Mouse (Mus musculus): ENCODE data around the gene Afdn.

GRCm38 (mm10) chr17:13726832-13727355, 33.4 kb upstream of the Afdn start:
- no peak for TF ChIP-seq HCFC1 (IDR thresholded peaks at IDR 0.05; ENCODE audit: borderline replicate concordance, insufficient read depth, low read length)
- TF ChIP-seq CHD2 (IDR thresholded peaks at IDR 0.05; ENCODE audit: low read depth, low read length), result no peak
- no peak for TF ChIP-seq ZNF384 (IDR thresholded peaks at IDR 0.05; ENCODE audit: low read depth, low read length)
- TF ChIP-seq ZC3H11A (IDR thresholded peaks at IDR 0.05; ENCODE audit: borderline replicate concordance, low read depth, low read length), result no peak

Measured in ES-E14 (cell line).